Mouse (Mus musculus) hindbrain, embryonic 13.5 days (tissue): ENCODE results near the gene Tmem178. TPM values are rescaled to one million over a fixed set of nuclear protein-coding genes. Genes with fewer than 3 reads are reported as not detected.
A peak's percentile ranks its signal among the peaks of the same experiment; 100 is the strongest.

Experiments
- ATAC-seq: fragments of 200-750 bp; cut with Nextera tagmentation; 2 replicates; pipeline ENCODE4 v1.8.0; 2017; ENCODE audit warnings: moderate TSS enrichment; ENCODE audit not compliant: low FRiP score
- H3K27ac ChIP-seq: fragments of 300-500 bp; sonication (generic); 2 replicates; pipeline ENCODE4 v1.5.1; 2015; ENCODE audit warnings: inconsistent platforms, mild to moderate bottlenecking, moderate library complexity
- H3K27me3 ChIP-seq: fragments of 300-500 bp; sonication (generic); 2 replicates; pipeline ENCODE4 v1.6.1; 2015; ENCODE audit warnings: mild to moderate bottlenecking, inconsistent platforms
- H3K36me3 ChIP-seq: fragments of 300-500 bp; sonication (generic); 2 replicates; pipeline ENCODE4 v1.6.1; 2015; ENCODE audit warnings: mild to moderate bottlenecking, inconsistent platforms
- H3K4me1 ChIP-seq: fragments of 300-500 bp; sonication (generic); replicated peaks from 2 replicates; pipeline ENCODE4 v1.6.1; 2015; ENCODE audit warnings: inconsistent platforms
- H3K4me2 ChIP-seq: fragments of 300-500 bp; sonication (generic); 2 replicates; pipeline ENCODE4 v1.6.1; 2015; ENCODE audit warnings: inconsistent platforms, mild to moderate bottlenecking, moderate library complexity
- H3K4me3 ChIP-seq: fragments of 300-500 bp; sonication (generic); 2 replicates; pipeline ENCODE4 v1.5.1; 2015; ENCODE audit warnings: mild to moderate bottlenecking, inconsistent platforms
- H3K9ac ChIP-seq: fragments of 300-500 bp; sonication (generic); 2 replicates; pipeline ENCODE4 v1.6.1; 2015; ENCODE audit warnings: mild to moderate bottlenecking, inconsistent platforms
- H3K9me3 ChIP-seq: fragments of 300-500 bp; sonication (generic); 2 replicates; pipeline ENCODE4 v1.6.1; 2016; ENCODE audit warnings: inconsistent platforms
- WGBS: fragments of 180-500 bp; shearing (Covaris S2); methylation state at CpG from one replicate; pipeline ENCODE4 v1.1.7; 2015; 5-methylcytosine and 5-hydroxymethylcytosine counted together
- polyA plus RNA-seq: library from polyadenylated mRNA; unstranded; fragments of >200 nt; fragmentation: Nextera tagmentation; extraction: Ambion mirVana; gene quantifications from 2 replicates; pipeline ENCODE4 v1.2.1, GENCODE M21; 2015

The Tmem178 gene
- polyA plus RNA-seq, 1 experiment from 2014 or later = 35.4 TPM

- Histone ChIP-seq H3K4me1 (peaks cover 24% of the 10 kb centered on the region), H3K9me3 (no peaks in the 10 kb centered on the region), H3K27me3 (no peaks in the 10 kb centered on the region), H3K27ac (peak overlapping the region; percentile 35; the same call in 1 of the 2 replicates), H3K36me3 (peaks cover 3% of the 10 kb centered on the region; the same call in 1 of the 2 replicates), H3K9ac (no peak overlapping the region), H3K4me2 (no peak overlapping the region), H3K4me3 (no peak overlapping the region)
- no peak for ATAC-seq
- WGBS = 60% methylated on average over 8 of the region's 8 CpGs
Measured at GRCm38 (mm10) chr17:81005292-81005691, 60.9 kb downstream of the Tmem178 start.

DNA sequence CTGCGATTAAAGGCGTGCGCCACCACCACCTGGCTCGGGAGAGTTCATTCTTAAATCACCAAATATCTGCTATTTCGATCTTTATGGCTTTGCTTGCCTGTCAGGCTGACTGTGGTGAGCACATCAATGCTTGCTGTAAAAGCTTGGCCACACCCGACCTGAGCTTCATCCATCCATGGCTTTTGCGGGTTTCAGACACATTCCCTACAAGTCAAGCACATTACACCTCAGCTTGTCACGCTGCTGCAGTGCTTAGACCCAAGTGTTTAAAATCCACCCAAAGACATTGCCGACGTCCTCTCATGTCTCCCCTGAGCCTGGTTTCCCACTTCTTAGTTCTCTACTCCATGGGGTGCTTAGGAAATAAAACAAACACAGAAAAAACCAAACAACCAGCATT lies 64.7 kb downstream of the Tmem178 start:
- no peaks in the 10 kb centered on the region for H3K9me3 ChIP-seq
- no peak overlapping the region for H3K9ac ChIP-seq
- H3K4me2 ChIP-seq = no peak overlapping the region
- peaks cover 3% of the 10 kb centered on the region; the same call in 1 of the 2 replicates for H3K36me3 ChIP-seq
- H3K4me1 ChIP-seq = peaks cover 28% of the 10 kb centered on the region
- no peak overlapping the region for H3K4me3 ChIP-seq
- H3K27ac ChIP-seq = no peak overlapping the region
- ATAC-seq = no peak
- WGBS = 94% methylated on average over 10 of the region's 10 CpGs
- no peaks in the 10 kb centered on the region for H3K27me3 ChIP-seq

DNA sequence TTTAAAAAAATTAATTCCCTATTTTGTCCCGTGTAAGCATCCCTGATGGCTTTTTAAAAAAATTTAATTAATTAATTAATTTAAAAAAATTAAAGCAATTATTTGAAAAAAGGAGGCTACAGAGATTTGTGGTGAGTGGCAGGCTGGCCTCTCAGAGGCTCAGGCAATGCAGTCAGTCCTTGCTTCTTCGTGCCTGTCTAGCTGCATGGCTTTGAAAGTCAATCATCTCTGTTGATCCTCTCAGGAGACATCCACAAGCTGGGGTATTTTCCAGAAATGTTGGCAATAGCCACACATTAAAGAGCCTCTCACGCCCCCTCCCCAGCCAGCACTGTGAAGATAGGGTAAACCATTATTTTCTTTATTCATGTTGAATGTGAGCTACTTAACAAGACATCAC lies 65.8 kb downstream of the Tmem178 start:
- Histone ChIP-seq H3K36me3 (peaks cover 3% of the 10 kb centered on the region; the same call in 1 of the 2 replicates), H3K4me2 (no peak overlapping the region), H3K9me3 (no peaks in the 10 kb centered on the region), H3K4me3 (no peak overlapping the region), H3K27me3 (no peaks in the 10 kb centered on the region), H3K27ac (0 out of 2 replicates have a peak overlapping the region, but pooled peaks have one; percentile 20), H3K9ac (no peak overlapping the region), H3K4me1 (peaks cover 24% of the 10 kb centered on the region)
- peak; percentile 31; the same call in 1 of the 2 replicates for ATAC-seq
- 45% methylated on average over 3 of the region's 3 CpGs for WGBS

DNA sequence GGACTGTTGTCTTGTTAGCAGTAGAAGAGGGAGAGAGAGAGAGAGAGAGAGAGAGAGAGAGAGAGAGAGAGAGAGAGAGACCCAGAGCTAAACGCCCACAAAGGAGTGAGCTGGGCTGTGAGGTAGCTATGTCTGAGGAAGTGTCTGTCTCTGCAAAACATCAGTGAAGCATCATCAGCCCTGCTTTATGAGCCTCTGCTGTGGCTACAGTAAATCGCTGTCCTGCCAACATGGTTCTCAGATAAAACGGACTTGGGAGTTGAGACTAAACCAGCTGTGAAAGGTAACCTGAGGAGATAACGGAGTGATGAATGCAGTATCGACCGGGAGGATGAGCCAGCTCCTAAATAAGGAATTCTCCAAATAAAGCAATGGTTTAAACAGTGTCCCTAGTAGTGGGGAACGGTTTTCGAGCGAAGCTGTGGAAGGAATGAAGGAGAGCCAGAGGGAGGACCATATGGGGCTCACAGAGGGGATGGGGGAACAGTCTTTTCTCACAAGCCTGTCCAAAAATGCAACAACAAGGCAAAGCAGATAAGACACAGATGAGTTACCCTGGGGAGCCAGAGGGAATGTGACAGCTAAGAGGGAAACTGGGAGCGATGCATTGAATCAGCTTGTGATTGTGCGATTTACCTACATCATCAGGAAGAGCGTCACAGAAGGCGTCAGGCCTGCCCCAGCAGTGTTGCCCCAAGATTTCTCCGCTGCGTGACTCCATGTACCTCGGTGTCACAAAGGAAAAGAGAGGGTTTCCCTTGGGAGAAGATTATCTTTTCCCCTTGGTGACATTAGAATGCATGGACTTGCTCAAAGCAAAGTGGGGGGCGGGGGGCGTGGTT lies 66.6 kb downstream of the Tmem178 start:
- Histone ChIP-seq H3K9me3 (no peaks in the 10 kb centered on the region), H3K27me3 (no peaks in the 10 kb centered on the region), H3K4me2 (no peak overlapping the region), H3K27ac (peak overlapping the region; percentile 70), H3K4me3 (no peak overlapping the region), H3K36me3 (peaks cover 3% of the 10 kb centered on the region; the same call in 1 of the 2 replicates), H3K9ac (no peak overlapping the region), H3K4me1 (peaks cover 18% of the 10 kb centered on the region)
- no peak for ATAC-seq
- WGBS = 75% methylated on average over 18 of the region's 18 CpGs

DNA sequence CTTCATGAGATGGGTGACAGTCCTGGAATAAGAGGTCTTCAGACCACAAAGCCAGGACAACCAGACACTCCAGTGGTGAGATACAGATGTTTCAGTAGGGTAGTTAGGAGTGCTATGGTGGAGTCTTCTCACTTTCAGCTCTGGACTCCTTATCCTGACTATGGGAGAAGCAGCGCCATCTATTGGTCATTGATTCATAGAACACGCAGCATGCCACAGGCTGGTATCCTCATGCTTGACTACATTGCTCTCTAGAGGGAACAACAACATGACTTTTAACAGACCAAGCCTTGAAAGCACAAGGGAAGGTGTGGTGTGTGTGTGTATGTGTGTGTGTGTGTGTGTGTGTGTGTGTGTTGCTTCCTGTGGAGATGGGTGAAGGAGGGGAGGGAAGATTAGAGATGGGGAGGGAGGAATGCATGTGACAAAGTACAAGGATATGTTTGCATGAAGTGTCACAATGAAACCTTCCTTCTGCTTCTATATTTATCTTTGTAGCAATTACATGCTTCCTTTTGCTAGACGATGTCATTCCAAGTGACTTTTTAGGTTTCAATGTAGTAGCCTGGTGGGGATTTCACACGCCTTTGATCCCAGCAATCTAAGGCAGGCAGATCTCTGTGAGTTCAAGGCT lies 71.5 kb downstream of the Tmem178 start:
- no peaks in the 10 kb centered on the region for H3K36me3 ChIP-seq
- ATAC-seq = peak; percentile 34; the same call in 1 of the 2 replicates

GRCm38 (mm10) chr17:81017132-81017531 lies 72.7 kb downstream of the Tmem178 start:
- WGBS = 33% methylated on average over 1 of the region's 1 CpGs
- no peak overlapping the region for H3K4me3 ChIP-seq
- 0 out of 2 replicates have a peak overlapping the region, but pooled peaks have one; percentile 18 for H3K27ac ChIP-seq
- ATAC-seq = peak; percentile 60
- no peaks in the 10 kb centered on the region for H3K27me3 ChIP-seq
- H3K9me3 ChIP-seq = no peaks in the 10 kb centered on the region
- H3K36me3 ChIP-seq = no peaks in the 10 kb centered on the region
- no peak overlapping the region for H3K4me2 ChIP-seq
- peaks cover 13% of the 10 kb centered on the region for H3K4me1 ChIP-seq
- no peak overlapping the region for H3K9ac ChIP-seq

More for the DNA sequence above, 71.5 kb downstream of the Tmem178 start:
- WGBS = 49% methylated on average over 4 of the region's 4 CpGs
- Histone ChIP-seq H3K4me2 (no peak overlapping the region), H3K4me1 (peaks cover 19% of the 10 kb centered on the region), H3K9me3 (no peaks in the 10 kb centered on the region), H3K4me3 (no peak overlapping the region), H3K9ac (no peak overlapping the region), H3K27me3 (no peaks in the 10 kb centered on the region), H3K27ac (no peak overlapping the region)

DNA sequence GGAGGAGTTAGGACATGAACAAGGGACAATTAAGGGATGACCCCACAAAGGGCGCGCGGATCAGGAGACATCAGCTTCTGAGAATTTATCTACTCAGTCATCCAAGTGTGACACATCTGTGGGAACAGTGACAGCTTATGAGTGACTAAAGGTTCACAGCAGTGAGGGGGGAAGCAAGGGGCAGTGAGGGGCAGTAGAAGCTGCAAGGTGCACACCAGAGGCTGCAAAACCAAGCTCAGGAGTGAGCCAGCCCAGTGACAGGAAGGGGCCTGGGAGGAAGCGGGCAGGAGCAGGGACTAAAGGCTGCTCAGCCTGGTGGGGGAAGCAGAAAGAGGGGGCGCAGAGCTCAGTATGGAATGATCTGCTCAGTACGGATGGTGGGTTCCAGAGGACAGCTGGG lies 82.9 kb downstream of the Tmem178 start:
- H3K4me2 ChIP-seq = no peak overlapping the region
- H3K36me3 ChIP-seq = peaks cover 32% of the 10 kb centered on the region
- no peak overlapping the region for H3K9ac ChIP-seq
- no peaks in the 10 kb centered on the region for H3K9me3 ChIP-seq
- H3K27ac ChIP-seq = no peak overlapping the region; the same call in 1 of the 2 replicates
- 77% methylated on average over 6 of the region's 6 CpGs for WGBS
- no peak for ATAC-seq
- no peak overlapping the region for H3K4me3 ChIP-seq
- H3K4me1 ChIP-seq = 0 out of 2 replicates have a peak, but pooled peaks cover 5% of the 10 kb centered on the region
- H3K27me3 ChIP-seq = no peaks in the 10 kb centered on the region

DNA sequence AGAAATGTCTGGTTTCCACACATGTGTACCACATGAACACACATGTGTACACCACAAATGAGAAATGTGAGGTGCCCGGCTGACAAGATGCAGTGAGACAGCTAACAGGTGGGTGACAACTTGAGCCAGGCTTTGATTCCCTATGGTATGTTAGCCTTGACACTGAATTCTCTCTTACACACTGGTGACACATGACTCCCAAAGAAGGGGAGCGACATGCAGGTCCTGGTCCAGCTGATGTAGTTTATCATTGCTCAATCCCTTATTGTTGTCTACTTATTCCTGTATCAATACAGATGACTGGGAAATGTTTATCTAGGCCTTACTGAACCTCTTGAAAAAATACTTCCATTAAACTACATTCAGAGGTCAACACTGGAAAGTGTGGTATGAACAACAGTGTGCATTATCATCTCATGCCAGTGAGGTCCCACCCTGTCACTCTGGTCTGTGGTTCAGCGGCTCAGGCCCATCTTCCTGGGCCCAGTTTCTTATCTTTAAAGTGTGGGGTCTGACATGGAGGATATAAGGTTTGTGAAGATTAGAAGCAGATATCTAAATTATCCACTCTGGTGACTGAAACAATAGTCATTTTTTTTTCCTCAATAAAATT lies 87.5 kb downstream of the Tmem178 start:
- WGBS = 88% methylated on average over 3 of the region's 3 CpGs
- Histone ChIP-seq H3K4me2 (no peak overlapping the region), H3K36me3 (peaks cover 33% of the 10 kb centered on the region), H3K9me3 (no peaks in the 10 kb centered on the region), H3K27me3 (no peaks in the 10 kb centered on the region), H3K27ac (no peak overlapping the region), H3K4me1 (0 out of 2 replicates have a peak, but pooled peaks cover 5% of the 10 kb centered on the region), H3K9ac (no peak overlapping the region), H3K4me3 (no peak overlapping the region)
- ATAC-seq = no peak

DNA sequence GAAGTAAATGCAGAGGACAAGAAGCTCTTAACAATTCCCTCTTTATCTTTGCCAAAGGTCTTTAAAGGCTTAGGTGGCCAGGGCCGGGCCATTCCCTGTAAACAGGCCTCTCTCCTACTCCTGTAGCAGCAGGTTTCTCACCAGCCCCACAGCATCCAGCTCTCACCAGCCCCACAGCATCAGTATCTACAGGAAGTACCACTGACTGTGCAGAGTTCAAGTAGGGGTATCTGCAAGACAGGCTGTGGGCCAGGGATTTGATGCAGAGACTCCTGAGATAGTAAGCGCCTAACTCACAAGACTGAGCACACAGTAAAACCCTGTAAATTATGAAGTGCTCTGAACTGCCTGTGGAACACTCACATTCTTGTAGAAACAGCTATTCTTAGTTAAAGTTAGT lies 88.5 kb downstream of the Tmem178 start:
- Histone ChIP-seq H3K36me3 (peaks cover 38% of the 10 kb centered on the region), H3K27me3 (no peaks in the 10 kb centered on the region), H3K9ac (no peak overlapping the region), H3K4me3 (no peak overlapping the region), H3K4me2 (no peak overlapping the region), H3K27ac (no peak overlapping the region), H3K9me3 (no peaks in the 10 kb centered on the region), H3K4me1 (no peaks in the 10 kb centered on the region)
- no peak for ATAC-seq
- WGBS = 75% methylated on average over 2 of the region's 2 CpGs

- 84% methylated on average over 5 of the region's 5 CpGs for WGBS
- Histone ChIP-seq H3K4me2 (no peak overlapping the region), H3K9ac (no peak overlapping the region), H3K27ac (no peak overlapping the region), H3K4me3 (no peak overlapping the region), H3K36me3 (peaks cover 35% of the 10 kb centered on the region), H3K4me1 (no peaks in the 10 kb centered on the region), H3K9me3 (no peaks in the 10 kb centered on the region), H3K27me3 (no peaks in the 10 kb centered on the region)
- ATAC-seq = no peak
Measured at GRCm38 (mm10) chr17:81035354-81035753, 90.9 kb downstream of the Tmem178 start.

DNA sequence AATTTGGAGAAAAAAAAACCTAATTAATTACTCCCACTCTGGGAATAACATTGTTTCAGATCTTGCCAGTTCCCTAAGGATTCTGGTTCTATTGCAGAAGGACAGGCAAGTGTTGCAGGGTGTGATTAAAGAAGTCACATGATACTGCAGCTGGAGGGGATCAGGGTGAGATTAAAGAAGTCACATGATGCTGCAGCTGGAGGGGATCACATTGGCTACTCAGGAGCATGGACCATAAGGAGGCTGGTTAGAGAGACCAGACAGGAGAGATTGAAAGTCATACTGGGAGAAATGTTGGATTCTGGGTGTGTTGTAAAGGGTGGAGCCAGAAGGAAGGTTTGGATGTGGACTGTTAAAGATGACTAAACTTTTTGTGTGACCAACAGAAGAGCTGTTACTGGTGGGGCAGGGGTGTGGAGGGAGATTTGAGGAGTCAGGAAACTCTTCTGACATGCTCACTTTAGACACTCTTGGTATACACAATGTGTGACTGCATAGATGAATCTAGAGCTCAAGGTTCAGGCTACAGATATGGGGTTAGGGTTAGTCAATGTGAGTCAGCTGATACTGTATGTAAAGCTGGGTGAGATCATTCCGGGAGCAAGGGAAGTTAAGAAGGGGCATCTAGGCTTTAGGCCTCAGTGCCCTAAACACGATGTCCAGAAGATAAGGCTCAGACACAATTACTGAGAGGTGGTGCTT lies 94.4 kb downstream of the Tmem178 start:
- H3K9ac ChIP-seq = no peak overlapping the region
- no peaks in the 10 kb centered on the region for H3K27me3 ChIP-seq
- H3K4me1 ChIP-seq = no peaks in the 10 kb centered on the region
- H3K4me2 ChIP-seq = no peak overlapping the region
- WGBS = 94% methylated on average over 2 of the region's 2 CpGs
- H3K4me3 ChIP-seq = no peak overlapping the region
- H3K27ac ChIP-seq = no peak overlapping the region
- H3K36me3 ChIP-seq = peaks cover 42% of the 10 kb centered on the region
- ATAC-seq = no peak
- no peaks in the 10 kb centered on the region for H3K9me3 ChIP-seq

DNA sequence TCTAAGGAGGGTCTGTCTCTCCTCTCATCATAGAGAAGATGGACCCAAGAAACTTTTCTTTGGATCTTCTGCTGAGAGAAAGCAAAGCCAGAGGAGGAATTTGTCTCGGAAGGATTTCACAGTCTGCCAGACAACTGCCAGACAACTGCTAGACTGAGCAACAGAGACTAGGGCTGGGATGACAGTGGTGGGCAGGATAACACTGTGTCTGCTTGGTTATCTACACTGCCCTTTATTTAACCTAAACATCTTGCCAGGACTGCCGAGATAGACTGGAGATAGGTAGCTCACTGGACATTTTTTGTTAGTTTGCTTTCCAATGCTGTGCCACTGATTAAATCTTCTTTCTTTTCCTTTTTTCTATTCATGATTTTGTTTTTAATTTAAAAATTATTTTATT lies 97.2 kb downstream of the Tmem178 start:
- Histone ChIP-seq H3K4me3 (no peak overlapping the region), H3K36me3 (peaks cover 35% of the 10 kb centered on the region), H3K4me2 (no peak overlapping the region), H3K4me1 (no peaks in the 10 kb centered on the region), H3K9me3 (no peaks in the 10 kb centered on the region), H3K27me3 (no peaks in the 10 kb centered on the region), H3K27ac (no peak overlapping the region), H3K9ac (no peak overlapping the region)
- 84% methylated on average over 2 of the region's 2 CpGs for WGBS
- no peak for ATAC-seq
